Mouse (Mus musculus): ENCODE measurements around the gene Cat. TPM values are rescaled to one million over a fixed set of nuclear protein-coding genes. Genes with fewer than 3 reads are reported as not detected.
A peak's percentile ranks its signal among the peaks of the same experiment; 100 is the strongest.

The Cat gene
- 128 and 132 TPM in 2 replicates for polyA plus RNA-seq (2014; fragmentation: Nextera tagmentation; extraction: Ambion mirVana)

- H3K27ac ChIP-seq (replicated peaks; ENCODE audit: low read depth, low read length): peak within 1 kb of the TSS; percentile 94
- ATAC-seq (ENCODE audit: insufficient number of reproducible peaks, low FRiP score, low TSS enrichment, low read depth) (peak; percentile 98), DNase-seq (ENCODE audit: low spot score) (peak; percentile 97)
- no peaks in the 10 kb centered on the region for H3K36me3 ChIP-seq (ENCODE audit: control insufficient read depth, insufficient read depth, low read length)
- 0 out of 2 replicates have a peak, but pooled peaks cover 6% of the 10 kb centered on the region for H3K4me1 ChIP-seq (ENCODE audit: control insufficient read depth, insufficient read depth, low read length)
- under 1% methylated on average over 41 of the region's 41 CpGs for WGBS
- H3K9me3 ChIP-seq (ENCODE audit: control insufficient read depth, low read length): no peaks in the 10 kb centered on the region
- H3K4me3 ChIP-seq (ENCODE audit: low read depth, low read length): peak within 1 kb of the TSS; percentile 84
- no peaks in the 10 kb centered on the region for H3K27me3 ChIP-seq (ENCODE audit: control insufficient read depth, insufficient read depth, low read length)
- H3K4me2 ChIP-seq (ENCODE audit: low read depth, severe bottlenecking): peak within 1 kb of the TSS; percentile 64
- peak within 1 kb of the TSS; percentile 89 for H3K9ac ChIP-seq (ENCODE audit: low read length)
Observed at GRCm38 (mm10) chr2:103484617-103485401, at the start of gene Cat. Cat (minus strand) TSS chr2:103485160.

- DNase-seq (ENCODE audit: low spot score): no peak
- H3K9ac ChIP-seq (ENCODE audit: low read length): no peak overlapping the region
- H3K4me1 ChIP-seq (ENCODE audit: control insufficient read depth, insufficient read depth, low read length): no peaks in the 10 kb centered on the region
- H3K36me3 ChIP-seq (ENCODE audit: control insufficient read depth, insufficient read depth, low read length): no peaks in the 10 kb centered on the region
- H3K9me3 ChIP-seq (ENCODE audit: control insufficient read depth, low read length): no peaks in the 10 kb centered on the region
- H3K4me3 ChIP-seq (ENCODE audit: low read depth, low read length): no peak overlapping the region
- H3K27me3 ChIP-seq (ENCODE audit: control insufficient read depth, insufficient read depth, low read length): no peaks in the 10 kb centered on the region
- H3K4me2 ChIP-seq (ENCODE audit: low read depth, severe bottlenecking): no peak overlapping the region
- ATAC-seq (ENCODE audit: insufficient number of reproducible peaks, low FRiP score, low TSS enrichment, low read depth): no peak
- H3K27ac ChIP-seq (replicated peaks; ENCODE audit: low read depth, low read length): no peak overlapping the region
- 83% methylated on average over 1 of the region's 1 CpGs for WGBS
Observed at GRCm38 (mm10) chr2:103525596-103525995, 40.6 kb upstream of the Cat start.

- DNase-seq (ENCODE audit: low spot score) (no peak), ATAC-seq (ENCODE audit: insufficient number of reproducible peaks, low FRiP score, low TSS enrichment, low read depth) (no peak)
- no peaks in the 10 kb centered on the region for H3K4me1 ChIP-seq (ENCODE audit: control insufficient read depth, insufficient read depth, low read length)
- no peak overlapping the region for H3K4me3 ChIP-seq (ENCODE audit: low read depth, low read length)
- H3K27ac ChIP-seq (replicated peaks; ENCODE audit: low read depth, low read length): no peak overlapping the region
- WGBS: 57% methylated on average over 1 of the region's 1 CpGs
- no peaks in the 10 kb centered on the region for H3K36me3 ChIP-seq (ENCODE audit: control insufficient read depth, insufficient read depth, low read length)
- no peak overlapping the region for H3K4me2 ChIP-seq (ENCODE audit: low read depth, severe bottlenecking)
- H3K9me3 ChIP-seq (ENCODE audit: control insufficient read depth, low read length): no peaks in the 10 kb centered on the region
- H3K9ac ChIP-seq (ENCODE audit: low read length): no peak overlapping the region
- no peaks in the 10 kb centered on the region for H3K27me3 ChIP-seq (ENCODE audit: control insufficient read depth, insufficient read depth, low read length)
Observed at GRCm38 (mm10) chr2:103516472-103516871, 31.5 kb upstream of the Cat start.

DNA sequence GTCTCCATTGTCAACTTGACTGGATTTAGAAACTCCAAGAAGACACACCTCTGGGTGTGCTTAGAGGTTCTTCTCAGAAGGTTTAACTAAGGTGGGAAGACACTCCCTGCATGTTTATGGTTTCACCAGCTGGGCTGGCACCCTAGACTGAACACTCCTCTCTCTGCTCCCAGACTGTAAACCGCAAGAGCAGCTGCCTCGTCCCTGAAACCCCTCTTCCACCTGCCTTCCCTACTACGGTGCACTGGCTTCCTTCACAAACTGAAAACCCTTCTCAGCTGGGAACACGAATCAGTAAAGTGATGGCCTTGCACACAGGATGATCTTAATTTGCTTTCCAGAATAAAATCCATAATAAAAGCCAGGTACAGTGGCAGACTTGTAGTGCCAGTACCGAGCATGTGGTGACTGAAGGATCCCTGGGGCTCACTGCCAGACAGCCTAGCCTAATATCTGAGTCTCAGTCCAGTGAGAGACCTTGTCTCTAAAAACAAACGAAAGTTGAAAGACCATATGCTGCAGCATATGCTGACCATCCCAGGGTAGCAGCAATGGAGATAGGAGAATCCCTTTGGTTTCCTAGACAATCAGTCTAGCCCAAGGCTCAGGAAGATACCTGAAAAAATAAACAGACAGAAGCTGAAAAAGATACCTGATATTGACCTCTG lies 30.7 kb upstream of the Cat start:
- Histone ChIP-seq H3K27me3 (ENCODE audit: control insufficient read depth, insufficient read depth, low read length) (no peaks in the 10 kb centered on the region), H3K4me2 (ENCODE audit: low read depth, severe bottlenecking) (no peak overlapping the region), H3K9me3 (ENCODE audit: control insufficient read depth, low read length) (no peaks in the 10 kb centered on the region), H3K27ac (replicated peaks; ENCODE audit: low read depth, low read length) (no peak overlapping the region), H3K4me3 (ENCODE audit: low read depth, low read length) (no peak overlapping the region), H3K36me3 (ENCODE audit: control insufficient read depth, insufficient read depth, low read length) (no peaks in the 10 kb centered on the region), H3K4me1 (ENCODE audit: control insufficient read depth, insufficient read depth, low read length) (no peaks in the 10 kb centered on the region), H3K9ac (ENCODE audit: low read length) (no peak overlapping the region)
- ATAC-seq (ENCODE audit: insufficient number of reproducible peaks, low FRiP score, low TSS enrichment, low read depth) (no peak), DNase-seq (ENCODE audit: low spot score) (no peak)
- WGBS: 80% methylated on average over 6 of the region's 6 CpGs

GRCm38 (mm10) chr2:103512066-103512795 lies 27.3 kb upstream of the Cat start:
- H3K36me3 ChIP-seq (ENCODE audit: control insufficient read depth, insufficient read depth, low read length): no peaks in the 10 kb centered on the region
- no peak overlapping the region for H3K4me2 ChIP-seq (ENCODE audit: low read depth, severe bottlenecking)
- no peaks in the 10 kb centered on the region for H3K4me1 ChIP-seq (ENCODE audit: control insufficient read depth, insufficient read depth, low read length)
- no peak for DNase-seq (ENCODE audit: low spot score)
- 82% methylated on average over 5 of the region's 5 CpGs for WGBS
- no peak overlapping the region for H3K9ac ChIP-seq (ENCODE audit: low read length)
- ATAC-seq (ENCODE audit: insufficient number of reproducible peaks, low FRiP score, low TSS enrichment, low read depth): no peak
- H3K9me3 ChIP-seq (ENCODE audit: control insufficient read depth, low read length): no peaks in the 10 kb centered on the region
- no peaks in the 10 kb centered on the region for H3K27me3 ChIP-seq (ENCODE audit: control insufficient read depth, insufficient read depth, low read length)
- H3K27ac ChIP-seq (replicated peaks; ENCODE audit: low read depth, low read length): no peak overlapping the region
- H3K4me3 ChIP-seq (ENCODE audit: low read depth, low read length): no peak overlapping the region

DNA sequence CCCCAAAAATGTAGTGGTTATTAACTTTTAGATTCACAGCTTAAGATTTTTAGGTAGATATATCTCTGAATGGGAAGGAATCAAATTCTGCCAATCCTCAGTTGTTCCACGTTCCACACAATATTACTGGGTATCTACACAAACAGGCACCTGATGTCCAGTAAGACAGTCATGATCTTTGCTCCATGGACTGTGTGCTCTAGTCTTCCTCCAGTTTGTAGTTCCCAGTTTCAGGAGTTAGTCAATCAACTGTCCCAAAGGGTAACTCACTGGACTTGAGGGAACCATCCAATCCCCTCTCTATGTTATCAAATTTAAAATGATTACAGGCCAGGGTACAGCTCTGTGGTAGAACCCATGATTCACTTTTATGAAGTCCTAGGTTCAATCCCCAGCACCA lies 26.7 kb upstream of the Cat start:
- Histone ChIP-seq H3K36me3 (ENCODE audit: control insufficient read depth, insufficient read depth, low read length) (no peaks in the 10 kb centered on the region), H3K4me3 (ENCODE audit: low read depth, low read length) (no peak overlapping the region), H3K9me3 (ENCODE audit: control insufficient read depth, low read length) (no peaks in the 10 kb centered on the region), H3K9ac (ENCODE audit: low read length) (no peak overlapping the region), H3K4me2 (ENCODE audit: low read depth, severe bottlenecking) (no peak overlapping the region), H3K4me1 (ENCODE audit: control insufficient read depth, insufficient read depth, low read length) (no peaks in the 10 kb centered on the region), H3K27me3 (ENCODE audit: control insufficient read depth, insufficient read depth, low read length) (no peaks in the 10 kb centered on the region), H3K27ac (replicated peaks; ENCODE audit: low read depth, low read length) (no peak overlapping the region)
- ATAC-seq (ENCODE audit: insufficient number of reproducible peaks, low FRiP score, low TSS enrichment, low read depth) (no peak), DNase-seq (ENCODE audit: low spot score) (no peak)
- WGBS: 93% methylated on average over 1 of the region's 1 CpGs

DNA sequence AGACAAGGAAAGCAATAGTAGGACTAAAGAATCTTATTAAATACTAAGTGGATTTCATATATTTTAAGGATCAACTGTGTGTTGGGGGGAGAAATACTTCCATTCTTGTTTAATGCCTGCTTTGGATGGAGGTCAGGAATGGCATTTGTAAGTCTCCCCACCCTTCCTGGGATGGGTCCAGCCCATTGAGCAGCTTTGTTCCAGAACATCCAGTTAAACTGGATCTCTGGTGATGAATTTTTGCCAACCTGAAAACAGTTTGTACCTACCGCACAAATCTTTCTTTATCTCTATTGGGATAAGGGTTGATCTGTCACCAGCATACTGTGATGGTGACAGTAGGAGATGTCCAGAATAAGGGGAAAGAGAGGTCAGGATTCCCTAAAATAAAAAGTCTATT lies 26.1 kb upstream of the Cat start:
- Histone ChIP-seq H3K27ac (replicated peaks; ENCODE audit: low read depth, low read length) (no peak overlapping the region), H3K4me2 (ENCODE audit: low read depth, severe bottlenecking) (no peak overlapping the region), H3K9me3 (ENCODE audit: control insufficient read depth, low read length) (no peaks in the 10 kb centered on the region), H3K4me1 (ENCODE audit: control insufficient read depth, insufficient read depth, low read length) (no peaks in the 10 kb centered on the region), H3K27me3 (ENCODE audit: control insufficient read depth, insufficient read depth, low read length) (no peaks in the 10 kb centered on the region), H3K36me3 (ENCODE audit: control insufficient read depth, insufficient read depth, low read length) (no peaks in the 10 kb centered on the region), H3K4me3 (ENCODE audit: low read depth, low read length) (no peak overlapping the region), H3K9ac (ENCODE audit: low read length) (no peak overlapping the region)
- 91% methylated on average over 1 of the region's 1 CpGs for WGBS
- DNase-seq (ENCODE audit: low spot score): no peak
- no peak for ATAC-seq (ENCODE audit: insufficient number of reproducible peaks, low FRiP score, low TSS enrichment, low read depth)

GRCm38 (mm10) chr2:103507651-103508050 lies 22.7 kb upstream of the Cat start:
- WGBS: 87% methylated on average over 1 of the region's 1 CpGs
- no peak overlapping the region for H3K9ac ChIP-seq (ENCODE audit: low read length)
- DNase-seq (ENCODE audit: low spot score): no peak

More at GRCm38 (mm10) chr2:103507651-103508050, 22.7 kb upstream of the Cat start:
- H3K4me1 ChIP-seq (ENCODE audit: control insufficient read depth, insufficient read depth, low read length): no peaks in the 10 kb centered on the region
- H3K27me3 ChIP-seq (ENCODE audit: control insufficient read depth, insufficient read depth, low read length): no peaks in the 10 kb centered on the region
- H3K9me3 ChIP-seq (ENCODE audit: control insufficient read depth, low read length): no peaks in the 10 kb centered on the region
- H3K27ac ChIP-seq (replicated peaks; ENCODE audit: low read depth, low read length): no peak overlapping the region
- H3K4me2 ChIP-seq (ENCODE audit: low read depth, severe bottlenecking): no peak overlapping the region
- no peak for ATAC-seq (ENCODE audit: insufficient number of reproducible peaks, low FRiP score, low TSS enrichment, low read depth)
- H3K36me3 ChIP-seq (ENCODE audit: control insufficient read depth, insufficient read depth, low read length): no peaks in the 10 kb centered on the region
- H3K4me3 ChIP-seq (ENCODE audit: low read depth, low read length): no peak overlapping the region
